Mouse (Mus musculus) forebrain, postnatal 0 days (tissue): ENCODE results near the gene Hist1h4f. TPM values are rescaled to one million over a fixed set of nuclear protein-coding genes. Genes with fewer than 3 reads are reported as not detected.
"Not testable (repeated sequence)": the region's sequence is repeated elsewhere in the genome, so short reads cannot be mapped to it uniquely, and the experiment has no call there.

Experiments used
- ATAC-seq: fragments of 200-750 bp; cut with Nextera tagmentation; 2 replicates; pipeline ENCODE4 v1.8.0; 2017; ENCODE audit warnings: mild to moderate bottlenecking, moderate library complexity
- DNase-seq: peaks from one replicate; pipeline ENCODE4 v3.0.0-alpha.2; 2015
- H3K27ac ChIP-seq: fragments of 300-500 bp; sonication (generic); 2 replicates; pipeline ENCODE4 v1.5.1; 2014; ENCODE audit warnings: low read depth, mild to moderate bottlenecking, antibody characterized with exemption, low read length, moderate library complexity, mixed read lengths
- H3K27me3 ChIP-seq: fragments of 300-500 bp; sonication (generic); 2 replicates; pipeline ENCODE4 v1.6.1; 2014; ENCODE audit warnings: mild to moderate bottlenecking, low read length, mixed read lengths; ENCODE audit not compliant: insufficient read depth
- H3K36me3 ChIP-seq: fragments of 300-500 bp; sonication (generic); 2 replicates; pipeline ENCODE4 v1.6.1; 2014; ENCODE audit warnings: mild to moderate bottlenecking, moderate library complexity; ENCODE audit not compliant: insufficient read depth
- H3K4me1 ChIP-seq: fragments of 300-500 bp; sonication (generic); 2 replicates; pipeline ENCODE4 v1.6.1; 2014; ENCODE audit warnings: antibody characterized with exemption; ENCODE audit not compliant: insufficient read depth
- H3K4me2 ChIP-seq: fragments of 300-500 bp; sonication (generic); 2 replicates; pipeline ENCODE4 v1.6.1; 2014; ENCODE audit warnings: low read depth, mild to moderate bottlenecking, moderate library complexity
- H3K4me3 ChIP-seq: fragments of 300-500 bp; sonication (generic); 2 replicates; pipeline ENCODE4 v1.5.1; 2014; ENCODE audit warnings: low read depth, low read length, mixed read lengths
- H3K9ac ChIP-seq: fragments of 300-500 bp; sonication (generic); 2 replicates; pipeline ENCODE4 v1.6.1; 2014; ENCODE audit warnings: mild to moderate bottlenecking
- H3K9me3 ChIP-seq: fragments of 300-500 bp; sonication (generic); 2 replicates; pipeline ENCODE4 v1.6.1; 2016; ENCODE audit warnings: low read length
- CTCF ChIP-seq: sonication (generic); IDR thresholded peaks from 2 replicates; pipeline ENCODE4 v1.5.1; 2016; ENCODE audit warnings: antibody characterized with exemption, control low read depth, low read depth
- WGBS: fragments of 180-500 bp; shearing (Covaris S2); extraction: QIAGEN DNeasy Blood & Tissue Kit; methylation state at CpG from one replicate; pipeline ENCODE4 v1.1.7; 2014; 5-methylcytosine and 5-hydroxymethylcytosine counted together
- polyA plus RNA-seq: library from polyadenylated mRNA; unstranded; fragments of >200 nt; fragmentation: Nextera tagmentation; extraction: Ambion mirVana; gene quantifications from 2 replicates; pipeline ENCODE4 v1.2.1, GENCODE M21; 2015
- total RNA-seq: library from RNA; depleted of rRNA; stranded (reverse); fragments of >200 nt; gene quantifications from 2 replicates; pipeline ENCODE4 v1.2.3, GENCODE M21; 2014

Gene Hist1h4f
- total and polyA plus RNA-seq, 2 experiments from 2014 or later, result 753 TPM; not detected in 1

GRCm38 (mm10) chr13:23571022-23571503 lies 19.6 kb upstream of the Hist1h4f start, which contains the start of the genes Hist1h2ae and Hist1h2bg:
TSS of gene Hist1h2ae (minus strand) at chr13:23571220.
TSS of gene Hist1h2bg (plus strand) at chr13:23571396.
- H3K4me1 ChIP-seq, result peaks cover 20% of the 10 kb centered on the region
- no peaks in the 10 kb centered on the region for H3K9me3 ChIP-seq
- H3K4me2 ChIP-seq, result peak within 1 kb of the TSS; percentile 67
- DNase-seq (peak; percentile 93), ATAC-seq (peak; percentile 90)
- peak within 1 kb of the TSS; percentile 36 for H3K4me3 ChIP-seq
- H3K27ac ChIP-seq, result peak within 1 kb of the TSS; percentile 93
- no peak for TF ChIP-seq CTCF
- no peaks in the 10 kb centered on the region for H3K36me3 ChIP-seq
- H3K9ac ChIP-seq, result peak within 1 kb of the TSS; percentile 60
- H3K27me3 ChIP-seq, result no peaks in the 10 kb centered on the region
- WGBS, result under 1% methylated on average over 18 of the region's 18 CpGs

GRCm38 (mm10) chr13:23570261-23571021 lies 19.0 kb upstream of the Hist1h4f start:
- Histone ChIP-seq H3K4me2 (peak overlapping the region; percentile 67), H3K9ac (peak overlapping the region; percentile 60), H3K4me1 (peaks cover 20% of the 10 kb centered on the region), H3K27ac (peak overlapping the region; percentile 93), H3K4me3 (peak overlapping the region; percentile 36)
- under 1% methylated on average over 19 of the region's 41 CpGs for WGBS
- not testable (repeated sequence) for H3K9me3 ChIP-seq, H3K27me3 ChIP-seq, H3K36me3 ChIP-seq
- peak; percentile 17 for ATAC-seq
- peak; percentile 56 for DNase-seq

- Histone ChIP-seq H3K4me3 (no peak overlapping the region), H3K9me3 (no peaks in the 10 kb centered on the region), H3K27me3 (no peaks in the 10 kb centered on the region), H3K9ac (no peak overlapping the region), H3K36me3 (no peaks in the 10 kb centered on the region), H3K27ac (no peak overlapping the region), H3K4me1 (no peaks in the 10 kb centered on the region), H3K4me2 (no peak overlapping the region)
- DNase-seq, result no peak
- 88% methylated on average over 2 of the region's 2 CpGs for WGBS
- no peak for ATAC-seq
- no peak for TF ChIP-seq CTCF
Observed at GRCm38 (mm10) chr13:23564482-23564881, 13.0 kb upstream of the Hist1h4f start.

GRCm38 (mm10) chr13:23562699-23563462 lies 11.4 kb upstream of the Hist1h4f start:
- Histone ChIP-seq H3K27me3 (no peaks in the 10 kb centered on the region), H3K4me2 (peak overlapping the region; percentile 66), H3K36me3 (no peaks in the 10 kb centered on the region), H3K9ac (peak overlapping the region; percentile 74), H3K4me3 (peak overlapping the region; percentile 37), H3K4me1 (no peaks in the 10 kb centered on the region), H3K27ac (peak overlapping the region; percentile 94), H3K9me3 (no peaks in the 10 kb centered on the region)
- peak; percentile 67 for TF ChIP-seq CTCF
- DNase-seq, result peak; percentile 89
- 2% methylated on average over 18 of the region's 18 CpGs for WGBS
- peak; percentile 38 for ATAC-seq

- Histone ChIP-seq H3K4me3 (peak within 1 kb of the TSS; percentile 37), H3K9ac (peak within 1 kb of the TSS; percentile 74), H3K4me2 (peak within 1 kb of the TSS; percentile 66), H3K27ac (peak within 1 kb of the TSS; percentile 94)
- ATAC-seq (peak; percentile 95), DNase-seq (peak; percentile 99)
- not testable (repeated sequence) for H3K36me3 ChIP-seq, H3K4me1 ChIP-seq, H3K9me3 ChIP-seq, H3K27me3 ChIP-seq
- WGBS, result 2% methylated on average over 47 of the region's 67 CpGs
Observed at GRCm38 (mm10) chr13:23561883-23562659, 10.6 kb upstream of the Hist1h4f start, which contains the start of gene Hist1h3e. TSS of gene Hist1h3e (minus strand) at chr13:23562369.

GRCm38 (mm10) chr13:23561531-23561882 lies 10.1 kb upstream of the Hist1h4f start:
- not testable (repeated sequence) for DNase-seq, H3K4me1 ChIP-seq, H3K9me3 ChIP-seq, H3K27me3 ChIP-seq, H3K27ac ChIP-seq, H3K36me3 ChIP-seq, ATAC-seq
- peak overlapping the region; percentile 74 for H3K9ac ChIP-seq
- 0% methylated on average over 2 of the region's 5 CpGs for WGBS
- peak overlapping the region; percentile 46 for H3K4me2 ChIP-seq
- H3K4me3 ChIP-seq, result peak overlapping the region; percentile 37; the same call in 1 of the 2 replicates

GRCm38 (mm10) chr13:23560699-23561098 lies 9.3 kb upstream of the Hist1h4f start:
- not testable (repeated sequence) for H3K4me2 ChIP-seq
- WGBS, result 21% methylated on average over 2 of the region's 2 CpGs

More at GRCm38 (mm10) chr13:23560699-23561098, 9.3 kb upstream of the Hist1h4f start:
- not testable (repeated sequence) for H3K4me1 ChIP-seq, H3K27me3 ChIP-seq, ATAC-seq, H3K4me3 ChIP-seq, H3K27ac ChIP-seq, H3K36me3 ChIP-seq, H3K9ac ChIP-seq, DNase-seq, H3K9me3 ChIP-seq
